Mouse (Mus musculus) lung, postnatal 0 days (tissue): ENCODE measurements at regions not wholly inside any gene's neighbourhood (a gene's known extent, or its start where the extent isn't known, plus 50 kb on each side); places are given as distances from the start of the nearest gene placed in this dataset.

Source experiments
- ATAC-seq: fragments of 200-750 bp; cut with Nextera tagmentation; 2 replicates; pipeline ENCODE4 v1.8.0; 2017; ENCODE audit warnings: moderate library complexity
- DNase-seq: peaks from one replicate; pipeline ENCODE4 v3.0.0-alpha.2; 2016; ENCODE audit warnings: low spot score
- H3K27ac ChIP-seq: fragments of 300-500 bp; sonication (generic); 2 replicates; pipeline ENCODE4 v1.5.1; 2014; ENCODE audit warnings: antibody characterized with exemption, mild to moderate bottlenecking, low read length, mixed read lengths
- H3K27me3 ChIP-seq: fragments of 300-500 bp; sonication (generic); replicated peaks from 2 replicates; pipeline ENCODE4 v1.6.1; 2014; ENCODE audit warnings: low read length, mixed read lengths; ENCODE audit not compliant: insufficient read depth
- H3K36me3 ChIP-seq: fragments of 300-500 bp; sonication (generic); 2 replicates; pipeline ENCODE4 v1.6.1; 2014; ENCODE audit warnings: low read length, mixed read lengths; ENCODE audit not compliant: insufficient read depth
- H3K4me1 ChIP-seq: fragments of 300-500 bp; sonication (generic); 2 replicates; pipeline ENCODE4 v1.6.1; 2014; ENCODE audit warnings: antibody characterized with exemption, low read depth, low read length, mixed read lengths; ENCODE audit not compliant: insufficient read depth
- H3K4me2 ChIP-seq: fragments of 300-500 bp; sonication (generic); replicated peaks from 2 replicates; pipeline ENCODE4 v1.6.1; 2014; ENCODE audit warnings: low read depth, mild to moderate bottlenecking, low read length, moderate library complexity, mixed read lengths
- H3K4me3 ChIP-seq: fragments of 300-500 bp; sonication (generic); 2 replicates; pipeline ENCODE4 v1.5.1; 2014; ENCODE audit warnings: low read depth, low read length
- H3K9ac ChIP-seq: fragments of 300-500 bp; sonication (generic); replicated peaks from 2 replicates; pipeline ENCODE4 v1.6.1; 2014; ENCODE audit warnings: low read depth, mild to moderate bottlenecking
- H3K9me3 ChIP-seq: fragments of 300-500 bp; sonication (generic); 2 replicates; pipeline ENCODE4 v1.6.1; 2016; ENCODE audit warnings: low read length, mixed read lengths
- CTCF ChIP-seq: IDR thresholded peaks from 2 replicates; pipeline ENCODE4 v1.5.1; 2016; ENCODE audit warnings: antibody characterized with exemption, mild to moderate bottlenecking
- EP300 ChIP-seq: IDR thresholded peaks from 2 replicates; pipeline ENCODE4 v1.6.1; 2016; ENCODE audit warnings: antibody characterized with exemption, mild to moderate bottlenecking, control low read depth
- WGBS: fragments of 180-500 bp; shearing (Covaris S2); extraction: QIAGEN DNeasy Blood & Tissue Kit; methylation state at CpG from one replicate; pipeline ENCODE4 v1.1.7; 2014; 5-methylcytosine and 5-hydroxymethylcytosine counted together

DNA sequence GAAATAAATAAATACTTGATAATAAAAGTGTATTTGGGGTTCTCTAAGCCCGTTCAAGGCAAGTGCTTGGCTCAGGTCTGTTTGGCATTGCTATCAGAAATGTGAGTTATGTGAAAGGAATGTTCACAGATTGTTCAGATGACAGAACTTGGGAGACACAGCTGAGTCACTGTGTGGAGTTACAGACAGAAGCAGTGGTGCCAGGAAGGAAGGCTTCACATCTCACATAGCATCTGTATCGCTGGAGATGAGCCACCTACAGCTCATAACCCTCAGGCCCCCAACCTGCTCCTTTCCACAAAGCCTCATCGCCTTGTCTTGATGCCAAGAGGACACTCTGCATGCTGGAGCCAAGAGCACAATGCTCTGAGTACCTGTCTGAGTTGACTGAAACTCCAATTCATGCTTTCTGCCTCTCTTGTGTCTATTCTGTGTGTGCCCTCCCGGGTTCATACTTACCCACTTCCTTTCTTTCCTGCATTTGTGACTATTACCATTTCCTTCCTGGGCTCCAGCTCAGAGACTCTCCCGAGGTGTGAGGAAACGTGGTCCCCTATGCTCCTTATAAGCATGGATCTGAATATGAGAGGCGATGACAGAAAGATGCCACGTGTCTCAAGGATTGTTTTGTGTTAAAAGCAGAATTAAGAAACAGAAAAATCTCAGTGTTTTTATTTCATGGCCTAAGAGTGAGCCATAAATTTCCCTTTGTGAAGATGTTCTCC lies 79.6 kb downstream of the Cd24a start:
- ATAC-seq: peak; percentile 60
- WGBS: 46% methylated on average over 8 of the region's 8 CpGs
- peak; percentile 69 for DNase-seq

DNA sequence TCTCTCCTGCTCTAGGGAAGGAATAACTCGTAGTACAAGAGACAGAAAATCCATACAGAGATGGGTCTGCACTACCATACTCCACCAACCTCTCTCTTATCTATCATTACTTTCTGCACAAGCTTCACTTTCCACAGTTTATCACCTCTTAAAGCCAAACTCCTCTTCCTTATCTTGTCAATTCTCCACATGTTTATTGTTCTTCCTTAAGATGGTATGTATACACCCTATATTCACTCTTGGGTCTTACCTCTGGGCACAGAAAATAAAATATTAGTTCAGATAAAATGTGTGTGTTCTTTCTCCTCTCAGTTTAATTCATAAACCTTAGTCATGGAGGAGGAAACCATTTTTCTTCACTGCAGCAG lies 80.1 kb downstream of the Cd24a start:
- H3K27ac ChIP-seq: no peak overlapping the region
- no peak for TF ChIP-seq CTCF
- no peak for TF ChIP-seq EP300
- H3K27me3 ChIP-seq: no peaks in the 10 kb centered on the region
- DNase-seq: no peak
- no peak overlapping the region for H3K9ac ChIP-seq
- ATAC-seq: no peak
- H3K36me3 ChIP-seq: no peaks in the 10 kb centered on the region
- H3K9me3 ChIP-seq: no peaks in the 10 kb centered on the region
- H3K4me3 ChIP-seq: no peak overlapping the region
- H3K4me1 ChIP-seq: no peaks in the 10 kb centered on the region
- 60% methylated on average over 1 of the region's 1 CpGs for WGBS
- no peak overlapping the region for H3K4me2 ChIP-seq

More for the DNA sequence above, 79.6 kb downstream of the Cd24a start:
- no peaks in the 10 kb centered on the region for H3K4me1 ChIP-seq
- no peak for TF ChIP-seq CTCF
- peak; percentile 15; the same call in 1 of the 2 replicates for TF ChIP-seq EP300
- H3K9me3 ChIP-seq: no peaks in the 10 kb centered on the region
- no peak overlapping the region for H3K4me3 ChIP-seq
- no peaks in the 10 kb centered on the region for H3K36me3 ChIP-seq
- no peak overlapping the region for H3K9ac ChIP-seq
- H3K27ac ChIP-seq: no peak overlapping the region
- H3K4me2 ChIP-seq: no peak overlapping the region
- no peaks in the 10 kb centered on the region for H3K27me3 ChIP-seq

GRCm38 (mm10) chr10:43664844-43665243 lies 86.8 kb downstream of the Cd24a start:
- H3K36me3 ChIP-seq: no peaks in the 10 kb centered on the region

GRCm38 (mm10) chr10:43666262-43667085 lies 88.4 kb downstream of the Cd24a start:
- Histone ChIP-seq H3K4me1 (no peaks in the 10 kb centered on the region), H3K27me3 (no peaks in the 10 kb centered on the region), H3K9me3 (no peaks in the 10 kb centered on the region), H3K36me3 (no peaks in the 10 kb centered on the region), H3K9ac (no peak overlapping the region), H3K4me3 (no peak overlapping the region), H3K27ac (no peak overlapping the region), H3K4me2 (no peak overlapping the region)
- ATAC-seq (0 out of 2 replicates have a peak, but pooled peaks have one; percentile 9), DNase-seq (peak; percentile 13)
- TF ChIP-seq CTCF (no peak), EP300 (no peak)
- 54% methylated on average over 9 of the region's 9 CpGs for WGBS

More at GRCm38 (mm10) chr10:43664844-43665243, 86.8 kb downstream of the Cd24a start:
- Histone ChIP-seq H3K4me3 (no peak overlapping the region), H3K9ac (no peak overlapping the region), H3K4me2 (no peak overlapping the region), H3K4me1 (no peaks in the 10 kb centered on the region), H3K27me3 (no peaks in the 10 kb centered on the region), H3K9me3 (no peaks in the 10 kb centered on the region), H3K27ac (no peak overlapping the region)
- DNase-seq (peak; percentile 11), ATAC-seq (peak; percentile 23; the same call in 1 of the 2 replicates)
- TF ChIP-seq CTCF: no peak
- TF ChIP-seq EP300: peak; percentile 40; the same call in 1 of the 2 replicates
- 57% methylated on average over 4 of the region's 4 CpGs for WGBS

DNA sequence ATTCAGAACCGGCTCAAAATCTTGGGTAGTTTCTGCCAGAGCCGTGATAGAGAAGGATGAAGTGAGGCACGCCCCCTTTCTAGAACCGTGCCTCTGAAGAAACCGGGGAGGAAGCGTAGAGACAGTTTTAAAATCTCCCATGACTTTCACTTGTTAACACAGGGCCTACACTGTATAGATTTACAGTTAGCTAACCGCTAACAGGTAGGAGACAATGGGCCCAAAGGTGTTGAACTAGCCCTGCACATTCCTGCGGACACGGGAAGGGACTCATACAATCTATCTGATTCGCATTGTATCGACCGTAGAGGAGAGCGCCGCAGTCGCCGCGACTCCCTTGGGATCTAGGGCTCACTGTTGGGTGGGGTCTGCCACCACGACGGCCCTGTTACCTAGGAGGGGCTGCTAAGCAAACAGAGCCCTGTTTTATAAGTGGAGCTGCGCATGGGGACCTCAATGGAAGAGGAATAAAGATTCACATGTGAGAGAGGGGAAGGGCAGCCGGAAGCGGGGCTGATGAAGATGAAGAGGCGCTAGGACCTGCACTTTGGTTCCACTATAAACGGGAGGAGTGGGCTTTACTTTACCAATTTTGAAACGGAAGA lies 89.1 kb downstream of the Cd24a start:
- Histone ChIP-seq H3K9ac (no peak overlapping the region), H3K4me3 (no peak overlapping the region)

GRCm38 (mm10) chr10:43667732-43668247 lies 89.7 kb downstream of the Cd24a start:
- TF ChIP-seq EP300: no peak
- TF ChIP-seq CTCF: no peak
- WGBS: 59% methylated on average over 11 of the region's 11 CpGs
- DNase-seq (peak; percentile 61), ATAC-seq (peak; percentile 51)
- Histone ChIP-seq H3K9me3 (no peaks in the 10 kb centered on the region), H3K4me2 (no peak overlapping the region), H3K27me3 (no peaks in the 10 kb centered on the region), H3K36me3 (no peaks in the 10 kb centered on the region), H3K27ac (no peak overlapping the region), H3K9ac (no peak overlapping the region), H3K4me1 (no peaks in the 10 kb centered on the region), H3K4me3 (no peak overlapping the region)

More for the DNA sequence above, 89.1 kb downstream of the Cd24a start:
- Histone ChIP-seq H3K4me2 (peak overlapping the region; percentile 19; the same call in 1 of the 2 replicates), H3K27me3 (no peaks in the 10 kb centered on the region), H3K36me3 (no peaks in the 10 kb centered on the region), H3K4me1 (no peaks in the 10 kb centered on the region), H3K9me3 (no peaks in the 10 kb centered on the region), H3K27ac (no peak overlapping the region)
- WGBS: 62% methylated on average over 25 of the region's 25 CpGs
- TF ChIP-seq EP300 (no peak), CTCF (no peak)
- no peak; the same call in 1 of the 2 replicates for ATAC-seq
- no peak for DNase-seq
